Comparison of ENCODE assay signal across 24 mouse cellular contexts in genomic region chr3:95233303-95233980, GRCm38 (mm10). TPM values are rescaled to one million over a fixed set of nuclear protein-coding genes. Genes with fewer than 3 reads are reported as not detected.
DNase-seq lines count a peak whose midpoint lies in the region; ATAC-seq lines count a peak whose summit lies in the region.
"Had no signal": no experiment of that assay in that cellular context is flagged by ENCODE, and none has a peak within 500 bp of the region (broad histone marks: within the 10 kb centered on the region; RNA-seq: fewer than 3 reads in every experiment).

No protein-coding gene starts in this region.

- no peak for ATAC-seq in intestine, embryonic 16.5 days
- ATAC-seq in intestine, embryonic 15.5 days: no peak
- ATAC-seq in liver, embryonic 11.5 days (replicated peaks; ENCODE audit: low FRiP score): no peak
- ATAC-seq: CD4-positive, CD25-positive, alpha-beta regulatory T cell, adult 4 months; forebrain, postnatal 0 days; lung, postnatal 0 days; midbrain, embryonic 15.5 days had no signal

- no peak overlapping the region for H3K4me2 ChIP-seq in intestine, embryonic 16.5 days (ENCODE audit: low read depth, low read length)
- H3K4me2 ChIP-seq in intestine, embryonic 15.5 days (replicated peaks): no peak overlapping the region
- H3K4me2 ChIP-seq in liver, embryonic 11.5 days: no peak overlapping the region
- H3K4me2 ChIP-seq: embryonic facial prominence, embryonic 13.5 days; heart, embryonic 11.5 days; hindbrain, embryonic 12.5 days; limb, embryonic 13.5 days; liver, embryonic 15.5 days; midbrain, embryonic 15.5 days had no signal

- H3K36me3 ChIP-seq in intestine, embryonic 16.5 days (ENCODE audit: control insufficient read depth, insufficient read depth, low read length): peaks cover 23% of the 10 kb centered on the region
- H3K36me3 ChIP-seq in intestine, embryonic 15.5 days: peaks cover 40% of the 10 kb centered on the region
- peaks cover 75% of the 10 kb centered on the region for H3K36me3 ChIP-seq in midbrain, embryonic 10.5 days
- peaks cover 54% of the 10 kb centered on the region for H3K36me3 ChIP-seq in liver, embryonic 11.5 days (ENCODE audit: control insufficient read depth, insufficient read depth, low read length)

- H3K27ac ChIP-seq in intestine, embryonic 16.5 days (ENCODE audit: low read length): peak overlapping the region; percentile 13; the same call in 1 of the 2 replicates
- no peak overlapping the region for H3K27ac ChIP-seq in intestine, embryonic 15.5 days
- H3K27ac ChIP-seq in midbrain, embryonic 10.5 days (replicated peaks): no peak overlapping the region
- H3K27ac ChIP-seq in liver, embryonic 11.5 days (ENCODE audit: low read depth, low read length): no peak overlapping the region
- H3K27ac ChIP-seq: embryonic facial prominence, embryonic 13.5 days; hindbrain, embryonic 12.5 days; limb, embryonic 13.5 days; midbrain, embryonic 15.5 days had no signal

- DNase-seq in adrenal gland, adult 2 months: peak; percentile 21
- no peak for DNase-seq in adrenal gland, postnatal 10 days
- peak; percentile 20 for DNase-seq in R1 (ENCODE audit: low read depth, low spot score)
- DNase-seq in kidney, postnatal 14 days: peak; percentile 41
- DNase-seq in midbrain, embryonic 10.5 days (ENCODE audit: low spot score): no peak
- DNase-seq in liver, embryonic 11.5 days (ENCODE audit: low spot score): no peak
- DNase-seq: cerebellum, adult 8-10 months; forebrain, postnatal 0 days; layer of hippocampus, adult 9-11 months; right cerebral cortex, adult 18-20 months; thymus, postnatal 4 days had no signal

- H3K4me1 ChIP-seq in intestine, embryonic 16.5 days (ENCODE audit: control insufficient read depth, insufficient read depth, low read length): peaks cover 21% of the 10 kb centered on the region
- H3K4me1 ChIP-seq in intestine, embryonic 15.5 days (replicated peaks): peaks cover 14% of the 10 kb centered on the region
- peaks cover 37% of the 10 kb centered on the region for H3K4me1 ChIP-seq in midbrain, embryonic 10.5 days
- H3K4me1 ChIP-seq in liver, embryonic 11.5 days (replicated peaks; ENCODE audit: control insufficient read depth, insufficient read depth, low read length): peaks cover 30% of the 10 kb centered on the region

- no peaks in the 10 kb centered on the region for H3K9me3 ChIP-seq in intestine, embryonic 16.5 days (ENCODE audit: control insufficient read depth, low read length)
- no peaks in the 10 kb centered on the region for H3K9me3 ChIP-seq in intestine, embryonic 15.5 days
- H3K9me3 ChIP-seq in midbrain, embryonic 10.5 days (replicated peaks): no peaks in the 10 kb centered on the region
- H3K9me3 ChIP-seq in liver, embryonic 11.5 days (ENCODE audit: control insufficient read depth, low read length): no peaks in the 10 kb centered on the region
- H3K9me3 ChIP-seq: embryonic facial prominence, embryonic 13.5 days; hindbrain, embryonic 12.5 days; limb, embryonic 13.5 days; liver, embryonic 15.5 days; midbrain, embryonic 15.5 days had no signal

- no peaks in the 10 kb centered on the region for H3K27me3 ChIP-seq in intestine, embryonic 16.5 days (replicated peaks; ENCODE audit: control insufficient read depth, insufficient read depth, low read length)
- H3K27me3 ChIP-seq in intestine, embryonic 15.5 days (replicated peaks): no peaks in the 10 kb centered on the region
- H3K27me3 ChIP-seq in midbrain, embryonic 10.5 days (ENCODE audit: low read depth, poor library complexity, severe bottlenecking): no peaks in the 10 kb centered on the region
- H3K27me3 ChIP-seq in liver, embryonic 11.5 days (replicated peaks; ENCODE audit: control insufficient read depth, insufficient read depth, low read length): no peaks in the 10 kb centered on the region
- H3K27me3 ChIP-seq: embryonic facial prominence, embryonic 13.5 days; hindbrain, embryonic 12.5 days; limb, embryonic 13.5 days; liver, embryonic 15.5 days; midbrain, embryonic 15.5 days had no signal

- WGBS in intestine, embryonic 16.5 days: 84% methylated on average over 16 of the region's 16 CpGs
- 88% methylated on average over 16 of the region's 16 CpGs for WGBS in intestine, embryonic 15.5 days
- WGBS in midbrain, embryonic 10.5 days: 93% methylated on average over 16 of the region's 16 CpGs
- WGBS in liver, embryonic 11.5 days: 91% methylated on average over 16 of the region's 16 CpGs

- no peak overlapping the region for H3K4me3 ChIP-seq in intestine, embryonic 16.5 days (ENCODE audit: low read length)
- H3K4me3 ChIP-seq in intestine, embryonic 15.5 days (replicated peaks): no peak overlapping the region
- H3K4me3 ChIP-seq in midbrain, embryonic 10.5 days: no peak overlapping the region
- H3K4me3 ChIP-seq in liver, embryonic 11.5 days (ENCODE audit: low read depth, low read length): no peak overlapping the region
- H3K4me3 ChIP-seq: embryonic facial prominence, embryonic 13.5 days; hindbrain, embryonic 12.5 days; limb, embryonic 13.5 days; liver, embryonic 15.5 days; midbrain, embryonic 15.5 days had no signal

- no peak overlapping the region for H3K9ac ChIP-seq in intestine, embryonic 16.5 days (ENCODE audit: low read depth, low read length)
- no peak overlapping the region for H3K9ac ChIP-seq in intestine, embryonic 15.5 days
- H3K9ac ChIP-seq in liver, embryonic 11.5 days (ENCODE audit: low read depth, low read length): no peak overlapping the region
- H3K9ac ChIP-seq: embryonic facial prominence, embryonic 13.5 days; forebrain, postnatal 0 days; hindbrain, embryonic 12.5 days; limb, embryonic 13.5 days; liver, embryonic 15.5 days; midbrain, embryonic 15.5 days had no signal

RNA-seq across cellular contexts. Expression of gene Mllt11, which starts 1.5 kb away (rescaled TPM):
- total RNA-seq in adrenal gland, adult 2 months (2021): 1 to 10 TPM; 8.0 to 8.7 TPM
- 7.2 and 9.2 TPM in 2 replicates for polyA plus RNA-seq in adrenal gland, adult 2 months (2012; rRNA removed)
- 10 to 100 TPM; 13.8 to 23.7 TPM for total RNA-seq in adrenal gland, postnatal 10 days (2021)
- 15.0 and 15.5 TPM in 2 replicates for polyA plus RNA-seq in intestine, embryonic 16.5 days (2015; fragmentation: Nextera tagmentation; extraction: Ambion mirVana)
- polyA plus RNA-seq in intestine, embryonic 15.5 days (2015; fragmentation: Nextera tagmentation; extraction: Ambion mirVana): 19.0 and 20.2 TPM in 2 replicates
- 41.1 and 72.9 TPM in 2 replicates for polyA plus RNA-seq in midbrain, embryonic 10.5 days (2016; fragmentation: Nextera tagmentation; extraction: Ambion mirVana)
- 8.6 and 8.7 TPM in 2 replicates for polyA plus RNA-seq in liver, embryonic 11.5 days (2014; fragmentation: Nextera tagmentation; extraction: Ambion mirVana)

RNA-seq across cellular contexts. Expression of gene Cdc42se1, which starts 4.9 kb away (rescaled TPM):
- 100 to 1,000 TPM in 1 of 2 experiments, 10 to 100 TPM in 1; 89.7 to 102 TPM for total RNA-seq in adrenal gland, adult 2 months (2021)
- polyA plus RNA-seq in adrenal gland, adult 2 months (2012; rRNA removed): 46.1 and 53.0 TPM in 2 replicates
- 10 to 100 TPM; 62.4 to 69.7 TPM for total RNA-seq in adrenal gland, postnatal 10 days (2021)
- polyA plus RNA-seq in intestine, embryonic 16.5 days (2015; fragmentation: Nextera tagmentation; extraction: Ambion mirVana): 67.8 and 73.8 TPM in 2 replicates
- polyA plus RNA-seq in intestine, embryonic 15.5 days (2015; fragmentation: Nextera tagmentation; extraction: Ambion mirVana): 70.2 and 74.3 TPM in 2 replicates
- 92.5 and 92.7 TPM in 2 replicates for polyA plus RNA-seq in midbrain, embryonic 10.5 days (2016; fragmentation: Nextera tagmentation; extraction: Ambion mirVana)
- polyA plus RNA-seq in liver, embryonic 11.5 days (2014; fragmentation: Nextera tagmentation; extraction: Ambion mirVana): 93.6 and 102 TPM in 2 replicates

RNA-seq across cellular contexts. Expression of gene Gm128, which starts 8.0 kb away (rescaled TPM):
- under 1 TPM in 1 of 2 experiments, not detected in 1; 0.21 TPM for total RNA-seq in adrenal gland, adult 2 months (2021)
- 0.20 and 0.22 TPM in 2 replicates for polyA plus RNA-seq in adrenal gland, adult 2 months (2012; rRNA removed)
- under 1 TPM in 1 of 2 experiments, not detected in 1; 0.18 TPM for total RNA-seq in adrenal gland, postnatal 10 days (2021)
- 0.17 and 0.29 TPM in 2 replicates for polyA plus RNA-seq in intestine, embryonic 16.5 days (2015; fragmentation: Nextera tagmentation; extraction: Ambion mirVana)
- 0.16 and 0.20 TPM in 2 replicates for polyA plus RNA-seq in intestine, embryonic 15.5 days (2015; fragmentation: Nextera tagmentation; extraction: Ambion mirVana)
- 0.24 and 0.25 TPM in 2 replicates for polyA plus RNA-seq in midbrain, embryonic 10.5 days (2016; fragmentation: Nextera tagmentation; extraction: Ambion mirVana)
- polyA plus RNA-seq in liver, embryonic 11.5 days (2014; fragmentation: Nextera tagmentation; extraction: Ambion mirVana): 0.95 and 1.0 TPM in 2 replicates
- total RNA-seq: gastrocnemius, adult 8-10 months had no signal

RNA-seq across cellular contexts. Expression of gene Gabpb2, which starts 15.7 kb away (rescaled TPM):
- 10 to 100 TPM; 19.0 to 21.1 TPM for total RNA-seq in adrenal gland, adult 2 months (2021)
- 4.0 and 4.5 TPM in 2 replicates for polyA plus RNA-seq in adrenal gland, adult 2 months (2012; rRNA removed)
- 10 to 100 TPM; 20.6 to 25.2 TPM for total RNA-seq in adrenal gland, postnatal 10 days (2021)
- polyA plus RNA-seq in intestine, embryonic 16.5 days (2015; fragmentation: Nextera tagmentation; extraction: Ambion mirVana): 5.7 and 6.0 TPM in 2 replicates
- 8.0 and 8.5 TPM in 2 replicates for polyA plus RNA-seq in intestine, embryonic 15.5 days (2015; fragmentation: Nextera tagmentation; extraction: Ambion mirVana)
- polyA plus RNA-seq in midbrain, embryonic 10.5 days (2016; fragmentation: Nextera tagmentation; extraction: Ambion mirVana): 10.6 and 11.3 TPM in 2 replicates
- polyA plus RNA-seq in liver, embryonic 11.5 days (2014; fragmentation: Nextera tagmentation; extraction: Ambion mirVana): 9.1 and 9.3 TPM in 2 replicates

RNA-seq across cellular contexts. Expression of gene Bnipl, which starts 17.6 kb away (rescaled TPM):
- not detected for total RNA-seq in adrenal gland, adult 2 months (2021)
- polyA plus RNA-seq in adrenal gland, adult 2 months (2012; rRNA removed): not detected in 2 replicates
- under 1 TPM in 1 of 2 experiments, not detected in 1; 0.42 TPM for total RNA-seq in adrenal gland, postnatal 10 days (2021)
- 0.51 and 0.72 TPM in 2 replicates for polyA plus RNA-seq in intestine, embryonic 16.5 days (2015; fragmentation: Nextera tagmentation; extraction: Ambion mirVana)
- polyA plus RNA-seq in intestine, embryonic 15.5 days (2015; fragmentation: Nextera tagmentation; extraction: Ambion mirVana): 0.36 and 0.56 TPM in 2 replicates
- 0.09 and 0.32 TPM in 2 replicates for polyA plus RNA-seq in midbrain, embryonic 10.5 days (2016; fragmentation: Nextera tagmentation; extraction: Ambion mirVana)
- 0.08 and 0.25 TPM in 2 replicates for polyA plus RNA-seq in liver, embryonic 11.5 days (2014; fragmentation: Nextera tagmentation; extraction: Ambion mirVana)
- total RNA-seq: common myeloid progenitor, adult 5-6 weeks; gastrocnemius, adult 8-10 months; megakaryocyte progenitor cell, adult 5-6 weeks had no signal
- polyA plus RNA-seq: CD4-positive, CD25-positive, alpha-beta regulatory T cell, adult 4 months; forebrain, postnatal 0 days; heart, embryonic 11.5 days; liver, embryonic 15.5 days had no signal

Comparison
In these comparisons a context has a peak if more than half of its experiments do, and no peak if none do; other contexts are left out.
1. DNase-seq: peak in adrenal gland, adult 2 months (single experiment), R1 (single experiment) and kidney, postnatal 14 days (single experiment); none in adrenal gland, postnatal 10 days (single experiment), midbrain, embryonic 10.5 days (single experiment) and liver, embryonic 11.5 days (single experiment).